Mouse (Mus musculus): ENCODE data around the gene Spdye4b.
A peak's percentile ranks its signal among the peaks of the same experiment; 100 is the strongest.

Gene Spdye4b

GRCm38 (mm10) chr5:143220996-143221395 is 40.2 kb downstream of the Spdye4b start:
- DNase-seq (ENCODE audit: low read depth), result no peak

GRCm38 (mm10) chr5:143222287-143222686 is 41.5 kb downstream of the Spdye4b start:
- no peak for DNase-seq (ENCODE audit: low read depth)

GRCm38 (mm10) chr5:143226790-143227189 is 46.0 kb downstream of the Spdye4b start, which contains the start of gene Spdye4a:
Spdye4a (minus strand) TSS chr5:143226890.
- no peak for DNase-seq (ENCODE audit: low read depth)

GRCm38 (mm10) chr5:143235028-143235693 is 54.3 kb downstream of the Spdye4b start, which contains the start of gene Zfp12:
Zfp12 (plus strand) TSS chr5:143235163.
- peak; percentile 94 for DNase-seq (ENCODE audit: low read depth)

- no peak for DNase-seq (ENCODE audit: low read depth)
Observed at GRCm38 (mm10) chr5:143236036-143236435, 55.2 kb downstream of the Spdye4b start.

GRCm38 (mm10) chr5:143244926-143245325 is 64.1 kb downstream of the Spdye4b start:
- DNase-seq (ENCODE audit: low read depth), result no peak

- no peak for DNase-seq (ENCODE audit: low read depth)
Observed at GRCm38 (mm10) chr5:143252039-143252438, 71.2 kb downstream of the Spdye4b start.

- no peak for DNase-seq (ENCODE audit: low read depth)
Observed at GRCm38 (mm10) chr5:143252791-143253185, 72.0 kb downstream of the Spdye4b start.

- DNase-seq (ENCODE audit: low read depth), result no peak
Observed at GRCm38 (mm10) chr5:143253186-143253880, 72.5 kb downstream of the Spdye4b start.

- DNase-seq (ENCODE audit: low read depth), result no peak
Observed at GRCm38 (mm10) chr5:143253881-143254486, 73.2 kb downstream of the Spdye4b start.

All from fibroblast of lung, adult 2 months (primary cell).